Mouse (Mus musculus) neural tube, embryonic 14.5 days (tissue): ENCODE results near the gene Anapc15-ps. TPM values are rescaled to one million over a fixed set of nuclear protein-coding genes. Genes with fewer than 3 reads are reported as not detected.

Experiments used
- ATAC-seq: fragments of 200-750 bp; cut with Nextera tagmentation; 2 replicates; pipeline ENCODE4 v1.8.0; 2017; ENCODE audit warnings: low read depth, mild to moderate bottlenecking, moderate TSS enrichment, moderate library complexity
- H3K27ac ChIP-seq: fragments of 300-500 bp; sonication (generic); 2 replicates; pipeline ENCODE4 v1.5.1; 2014; ENCODE audit warnings: low read depth, mild to moderate bottlenecking, control low read depth, low read length, moderate library complexity, mixed read lengths
- H3K27me3 ChIP-seq: fragments of 300-500 bp; sonication (generic); 2 replicates; pipeline ENCODE4 v1.6.1; 2014; ENCODE audit warnings: low read length; ENCODE audit not compliant: control insufficient read depth, insufficient read depth
- H3K36me3 ChIP-seq: fragments of 300-500 bp; sonication (generic); 2 replicates; pipeline ENCODE4 v1.6.1; 2014; ENCODE audit warnings: low read length, mixed read lengths; ENCODE audit not compliant: control insufficient read depth, insufficient read depth
- H3K4me1 ChIP-seq: fragments of 300-500 bp; sonication (generic); 2 replicates; pipeline ENCODE4 v1.6.1; 2014; ENCODE audit warnings: low read length; ENCODE audit not compliant: control insufficient read depth, insufficient read depth
- H3K4me2 ChIP-seq: fragments of 300-500 bp; sonication (generic); 2 replicates; pipeline ENCODE4 v1.6.1; 2014; ENCODE audit warnings: mild to moderate bottlenecking, low read depth, low read length, control low read depth
- H3K4me3 ChIP-seq: fragments of 300-500 bp; sonication (generic); 2 replicates; pipeline ENCODE4 v1.5.1; 2014; ENCODE audit warnings: low read depth, low read length, control low read depth, mixed read lengths
- H3K9ac ChIP-seq: fragments of 300-500 bp; sonication (generic); replicated peaks from 2 replicates; pipeline ENCODE4 v1.6.1; 2014; ENCODE audit warnings: low read depth, mild to moderate bottlenecking, control low read depth, low read length, mixed read lengths
- H3K9me3 ChIP-seq: fragments of 300-500 bp; sonication (generic); 2 replicates; pipeline ENCODE4 v1.6.1; 2016; ENCODE audit warnings: low read length; ENCODE audit not compliant: control insufficient read depth
- WGBS: fragments of 180-500 bp; shearing (Covaris S2); extraction: QIAGEN DNeasy Blood & Tissue Kit; methylation state at CpG from one replicate; pipeline ENCODE4 v1.1.7; 2014; 5-methylcytosine and 5-hydroxymethylcytosine counted together
- polyA plus RNA-seq: library from polyadenylated mRNA; unstranded; fragments of >200 nt; fragmentation: Nextera tagmentation; extraction: Ambion mirVana; gene quantifications from 2 replicates; pipeline ENCODE4 v1.2.1, GENCODE M21; 2014

Anapc15-ps gene
- polyA plus RNA-seq, 1 experiment from 2014 or later = not detected

DNA sequence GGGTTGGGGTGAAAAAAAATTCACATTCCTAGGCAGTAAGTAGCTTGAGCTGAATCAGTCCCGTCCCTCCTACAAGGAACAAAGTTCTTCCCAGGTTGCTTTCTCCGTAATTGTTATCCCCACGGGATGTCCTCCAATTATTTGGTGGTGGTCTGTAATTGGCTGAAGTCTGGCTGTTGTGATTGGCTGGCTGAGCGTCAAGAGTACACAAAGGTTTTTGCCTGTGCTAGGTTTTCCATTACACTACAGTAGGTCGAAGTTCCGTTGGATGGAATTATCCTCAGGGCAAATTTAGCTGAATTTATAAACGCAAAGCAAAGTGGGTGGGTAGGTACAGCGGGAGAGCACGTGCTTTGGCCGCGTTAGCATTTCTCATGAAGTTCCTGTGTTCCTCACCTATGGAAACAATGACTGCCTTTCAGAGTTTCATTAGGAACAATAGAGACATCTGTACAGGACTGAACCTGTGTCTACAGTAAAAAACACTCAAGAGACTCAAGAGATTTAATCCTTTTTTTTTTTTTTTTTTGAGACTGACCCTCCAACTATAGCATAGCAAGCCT lies 24.8 kb downstream of the Anapc15-ps start:
- ATAC-seq = no peak
- Histone ChIP-seq H3K4me3 (no peak overlapping the region), H3K4me1 (no peaks in the 10 kb centered on the region), H3K9ac (no peak overlapping the region), H3K36me3 (no peaks in the 10 kb centered on the region), H3K4me2 (no peak overlapping the region), H3K9me3 (no peaks in the 10 kb centered on the region), H3K27me3 (no peaks in the 10 kb centered on the region), H3K27ac (no peak overlapping the region)
- 92% methylated on average over 11 of the region's 11 CpGs for WGBS

DNA sequence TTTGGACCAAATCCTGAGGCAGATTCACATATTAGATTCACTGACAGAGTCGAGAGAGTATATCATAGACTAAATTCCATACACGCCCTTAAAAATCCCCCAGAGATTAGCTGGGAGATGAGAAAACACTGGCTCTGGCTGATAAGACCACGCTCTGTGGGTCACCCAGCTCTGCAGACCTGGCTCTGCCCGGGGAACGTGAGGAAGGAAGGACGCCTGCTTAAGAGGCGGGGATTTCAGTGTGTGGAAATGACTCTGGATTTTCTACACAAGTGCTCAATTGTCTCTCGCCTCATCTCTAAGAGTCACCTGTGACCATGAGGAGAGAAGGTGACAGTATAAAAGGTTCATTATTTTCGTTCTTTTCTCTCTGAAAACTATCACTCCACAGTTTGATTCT lies 26.1 kb downstream of the Anapc15-ps start:
- 83% methylated on average over 9 of the region's 9 CpGs for WGBS
- Histone ChIP-seq H3K9ac (no peak overlapping the region), H3K4me2 (no peak overlapping the region), H3K27ac (no peak overlapping the region), H3K36me3 (no peaks in the 10 kb centered on the region), H3K27me3 (no peaks in the 10 kb centered on the region), H3K4me3 (no peak overlapping the region), H3K4me1 (no peaks in the 10 kb centered on the region), H3K9me3 (no peaks in the 10 kb centered on the region)
- ATAC-seq = no peak

DNA sequence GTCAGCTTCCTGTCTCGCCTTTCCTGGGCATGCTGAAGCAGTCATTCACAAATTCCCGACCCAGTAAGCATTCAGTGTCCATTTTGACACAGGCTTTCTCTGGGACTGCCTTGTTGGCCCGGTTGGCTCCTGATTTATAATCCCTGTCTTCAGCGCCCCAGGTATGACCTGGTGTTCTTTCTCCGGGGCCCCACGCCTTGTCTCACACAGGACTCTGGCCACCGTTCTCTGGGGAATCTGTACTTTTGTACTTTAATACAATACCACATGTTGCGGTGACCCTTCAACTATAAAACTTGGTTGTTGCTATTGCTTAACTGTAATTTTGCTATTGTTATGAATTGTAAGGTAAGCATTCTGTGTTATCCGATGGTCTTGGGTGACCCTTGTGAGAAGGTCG lies 26.7 kb downstream of the Anapc15-ps start:
- H3K9me3 ChIP-seq = no peaks in the 10 kb centered on the region
- H3K36me3 ChIP-seq = no peaks in the 10 kb centered on the region
- no peak overlapping the region for H3K4me2 ChIP-seq
- 91% methylated on average over 10 of the region's 10 CpGs for WGBS
- ATAC-seq = no peak
- H3K9ac ChIP-seq = no peak overlapping the region
- no peaks in the 10 kb centered on the region for H3K27me3 ChIP-seq
- H3K4me1 ChIP-seq = no peaks in the 10 kb centered on the region
- H3K27ac ChIP-seq = no peak overlapping the region
- H3K4me3 ChIP-seq = no peak overlapping the region

DNA sequence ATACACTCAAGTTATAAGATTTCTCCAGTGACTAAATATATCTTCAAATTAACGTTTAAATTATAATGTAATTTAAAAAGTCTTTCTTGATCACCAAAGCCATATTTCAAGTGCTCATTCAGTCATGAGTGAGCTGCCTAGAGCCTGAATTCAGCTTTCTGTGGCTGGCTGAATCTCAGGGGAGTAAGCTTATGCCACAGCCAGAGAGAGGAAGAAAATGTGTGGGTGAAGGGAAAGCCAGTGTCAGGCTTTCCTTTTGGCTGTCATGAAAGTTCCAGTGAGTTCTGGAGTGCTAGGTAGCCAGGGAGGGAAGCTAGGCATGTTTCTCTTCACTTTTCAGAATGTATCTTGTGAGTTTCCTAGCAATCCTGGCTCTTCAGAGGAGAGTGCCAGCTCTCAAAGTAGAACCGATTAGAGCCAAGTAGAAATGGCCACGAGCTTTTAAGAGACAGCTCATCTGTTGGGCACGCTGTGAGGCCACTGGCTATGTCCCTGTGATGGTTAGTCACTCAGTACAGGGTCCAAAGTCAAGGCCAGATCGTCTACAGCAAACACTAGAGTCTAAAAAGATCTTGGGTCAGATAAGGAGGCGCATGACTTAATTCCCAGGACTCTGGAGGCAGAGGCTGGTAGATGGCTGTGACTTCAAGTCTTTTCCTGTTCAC lies 29.4 kb downstream of the Anapc15-ps start:
- no peak overlapping the region for H3K27ac ChIP-seq
- H3K4me1 ChIP-seq = no peaks in the 10 kb centered on the region
- ATAC-seq = no peak
- no peaks in the 10 kb centered on the region for H3K9me3 ChIP-seq
- WGBS = 81% methylated on average over 6 of the region's 6 CpGs
- no peak overlapping the region for H3K4me3 ChIP-seq
- no peaks in the 10 kb centered on the region for H3K36me3 ChIP-seq
- H3K27me3 ChIP-seq = no peaks in the 10 kb centered on the region
- no peak overlapping the region for H3K4me2 ChIP-seq
- H3K9ac ChIP-seq = no peak overlapping the region

DNA sequence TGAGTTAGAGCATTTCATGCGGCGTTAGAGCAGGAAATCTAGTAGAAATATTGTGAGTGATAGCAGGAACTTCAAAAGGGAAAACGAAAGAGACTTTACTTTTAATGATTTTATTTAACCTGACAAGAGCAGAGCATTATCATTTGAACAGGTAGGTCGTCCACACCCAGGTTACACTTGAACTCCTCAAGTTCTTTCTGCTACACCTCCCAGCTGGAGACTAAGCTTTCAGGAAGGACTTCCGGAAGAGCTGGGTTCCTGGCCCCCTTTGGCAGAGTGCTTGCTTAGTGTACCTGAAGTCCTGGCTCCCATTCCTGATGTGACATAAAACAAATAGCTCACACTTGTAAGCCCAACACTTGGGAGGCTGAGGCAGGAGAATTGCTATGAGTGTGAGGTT lies 30.2 kb downstream of the Anapc15-ps start:
- H3K4me1 ChIP-seq = no peaks in the 10 kb centered on the region
- H3K4me3 ChIP-seq = no peak overlapping the region
- H3K4me2 ChIP-seq = no peak overlapping the region
- no peaks in the 10 kb centered on the region for H3K9me3 ChIP-seq
- no peaks in the 10 kb centered on the region for H3K36me3 ChIP-seq
- no peak for ATAC-seq
- H3K27me3 ChIP-seq = no peaks in the 10 kb centered on the region
- H3K27ac ChIP-seq = no peak overlapping the region
- no peak overlapping the region for H3K9ac ChIP-seq
- WGBS = 76% methylated on average over 5 of the region's 5 CpGs

DNA sequence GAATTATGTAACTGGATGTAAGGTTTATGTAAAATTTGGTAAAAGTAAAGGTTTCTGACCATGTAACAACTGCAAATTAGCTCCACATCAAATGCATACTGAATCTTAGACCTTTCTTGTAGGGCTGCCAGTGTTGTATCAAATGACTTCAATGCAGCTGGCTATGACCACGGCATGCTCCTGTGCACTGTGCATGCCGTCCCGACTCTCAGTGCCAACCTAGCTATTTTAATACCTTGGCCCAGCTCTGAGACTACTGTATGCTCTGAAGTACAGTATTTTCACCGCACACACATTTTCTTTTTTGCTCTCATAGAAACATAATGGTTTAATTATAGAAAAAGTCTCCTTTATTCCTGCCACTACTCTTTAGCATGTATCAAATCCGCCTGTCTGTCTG lies 31.9 kb downstream of the Anapc15-ps start:
- Histone ChIP-seq H3K27me3 (no peaks in the 10 kb centered on the region), H3K4me3 (no peak overlapping the region), H3K4me2 (no peak overlapping the region), H3K27ac (no peak overlapping the region), H3K4me1 (no peaks in the 10 kb centered on the region), H3K9ac (no peak overlapping the region), H3K9me3 (no peaks in the 10 kb centered on the region), H3K36me3 (no peaks in the 10 kb centered on the region)
- ATAC-seq = no peak
- WGBS = 89% methylated on average over 5 of the region's 5 CpGs

DNA sequence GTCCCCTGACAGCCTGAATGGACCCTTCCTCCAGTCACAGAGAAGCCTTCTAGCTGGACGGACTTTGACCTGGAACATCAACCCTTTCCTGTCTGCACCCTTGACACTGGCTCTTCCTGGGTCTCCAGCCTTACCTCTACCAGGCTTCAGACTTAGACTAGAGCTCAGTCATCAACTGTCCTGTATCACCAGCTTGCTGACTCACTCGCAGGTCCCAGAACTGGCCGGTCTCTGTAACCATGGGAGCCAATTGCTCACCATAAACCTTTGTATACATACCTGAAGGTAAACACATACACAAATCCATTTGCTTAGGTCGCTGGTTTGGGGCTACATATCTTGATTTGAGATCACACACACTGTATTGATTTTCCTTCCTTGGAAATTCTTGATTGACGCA lies 33.8 kb downstream of the Anapc15-ps start:
- ATAC-seq = no peak
- Histone ChIP-seq H3K4me2 (no peak overlapping the region), H3K27me3 (no peaks in the 10 kb centered on the region), H3K9me3 (no peaks in the 10 kb centered on the region), H3K27ac (no peak overlapping the region), H3K4me3 (no peak overlapping the region), H3K9ac (no peak overlapping the region), H3K4me1 (no peaks in the 10 kb centered on the region), H3K36me3 (no peaks in the 10 kb centered on the region)
- 78% methylated on average over 5 of the region's 5 CpGs for WGBS

DNA sequence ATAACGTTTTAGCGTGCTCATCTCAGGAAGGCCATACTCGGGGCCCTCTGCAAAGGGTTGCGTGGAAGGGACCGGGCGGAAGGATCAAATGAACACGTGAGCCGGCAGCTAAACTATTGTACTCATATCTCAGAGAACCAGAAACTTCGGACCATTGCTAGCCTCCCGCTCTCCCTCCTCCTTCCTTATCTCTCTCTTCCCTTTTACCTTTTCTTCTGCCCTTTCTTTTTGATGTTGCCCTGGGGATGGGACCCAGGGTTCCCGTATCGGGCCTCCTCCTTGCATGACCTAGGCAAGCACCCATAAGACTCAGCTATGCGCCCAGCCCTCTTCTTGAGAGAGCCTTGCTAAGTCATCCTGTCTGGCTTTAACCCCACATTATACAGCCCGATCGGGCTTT lies 38.5 kb downstream of the Anapc15-ps start:
- Histone ChIP-seq H3K27me3 (no peaks in the 10 kb centered on the region), H3K4me3 (no peak overlapping the region), H3K27ac (no peak overlapping the region), H3K4me1 (no peaks in the 10 kb centered on the region), H3K4me2 (no peak overlapping the region), H3K36me3 (no peaks in the 10 kb centered on the region), H3K9me3 (no peaks in the 10 kb centered on the region), H3K9ac (no peak overlapping the region)
- no peak for ATAC-seq
- 93% methylated on average over 15 of the region's 15 CpGs for WGBS

DNA sequence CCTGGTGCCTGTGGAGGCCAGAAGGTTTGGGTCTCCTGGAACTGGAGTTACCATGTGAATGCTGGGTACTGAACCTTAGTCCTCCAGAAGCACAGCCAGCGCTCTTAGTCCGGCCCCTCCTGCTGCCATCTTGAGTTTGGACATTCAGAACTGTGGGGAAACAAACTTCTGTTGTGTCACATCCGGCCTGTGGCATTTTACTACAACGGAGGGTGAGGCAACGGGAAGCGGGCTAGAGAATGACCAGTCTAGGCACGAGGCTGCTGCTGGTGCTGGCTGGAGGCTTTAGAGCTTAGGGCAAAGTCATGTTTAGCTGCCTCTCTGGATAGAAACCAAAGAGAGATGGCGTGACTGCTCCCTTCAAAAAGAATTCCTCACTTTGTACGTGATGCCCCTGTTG lies 39.0 kb downstream of the Anapc15-ps start:
- no peaks in the 10 kb centered on the region for H3K36me3 ChIP-seq
- no peak overlapping the region for H3K4me3 ChIP-seq
- H3K27ac ChIP-seq = no peak overlapping the region
- H3K27me3 ChIP-seq = no peaks in the 10 kb centered on the region
- H3K4me2 ChIP-seq = no peak overlapping the region
- no peaks in the 10 kb centered on the region for H3K9me3 ChIP-seq
- 95% methylated on average over 9 of the region's 9 CpGs for WGBS
- H3K9ac ChIP-seq = no peak overlapping the region
- ATAC-seq = no peak
- H3K4me1 ChIP-seq = no peaks in the 10 kb centered on the region
